Mouse (Mus musculus): ENCODE results near the gene Nek1.
"Not testable (repeated sequence)": the region's sequence is repeated elsewhere in the genome, so short reads cannot be mapped to it uniquely, and the experiment has no call there.

The Nek1 gene

DNA sequence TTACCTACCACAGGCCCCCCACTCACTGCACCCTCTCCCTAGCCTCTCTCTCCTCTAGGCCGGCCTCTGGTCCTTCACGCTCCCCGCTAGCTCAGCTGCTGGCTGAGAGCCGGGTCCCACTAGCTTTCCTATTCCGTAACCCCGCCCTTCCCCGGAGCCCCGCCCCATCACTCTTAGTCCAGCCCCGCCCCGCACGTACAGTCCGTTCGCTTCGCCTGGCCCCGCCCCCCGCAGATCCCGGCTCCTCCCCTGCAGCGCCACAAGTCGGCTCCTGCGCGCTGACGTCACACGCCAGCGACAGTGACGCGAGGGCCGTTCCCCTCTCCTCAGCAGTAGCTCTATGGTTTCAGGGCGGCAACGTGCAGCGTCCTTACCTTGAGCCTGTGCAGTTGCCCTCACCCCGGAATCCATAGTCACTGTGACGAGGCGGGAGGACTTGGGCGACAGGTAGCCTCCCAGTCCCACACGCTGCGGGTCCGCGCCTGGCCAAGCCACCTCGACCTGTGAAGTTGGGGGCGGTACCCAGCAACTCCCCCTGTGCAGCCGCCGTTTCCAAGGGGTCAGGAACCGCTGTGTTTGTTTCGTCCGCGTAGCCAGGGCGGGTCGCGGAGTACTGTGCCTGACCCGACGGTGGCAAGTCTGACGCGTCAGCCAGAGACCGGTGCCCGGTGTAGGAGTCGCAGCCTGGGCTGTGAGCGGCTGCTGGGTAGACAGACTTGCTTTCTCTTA, at the start of gene Nek1:
Gene Nek1, plus strand, starts transcription at position 286 of the 729 bp plus-strand sequence.
- DNase-seq, result peak; percentile 99 to 100

DNA sequence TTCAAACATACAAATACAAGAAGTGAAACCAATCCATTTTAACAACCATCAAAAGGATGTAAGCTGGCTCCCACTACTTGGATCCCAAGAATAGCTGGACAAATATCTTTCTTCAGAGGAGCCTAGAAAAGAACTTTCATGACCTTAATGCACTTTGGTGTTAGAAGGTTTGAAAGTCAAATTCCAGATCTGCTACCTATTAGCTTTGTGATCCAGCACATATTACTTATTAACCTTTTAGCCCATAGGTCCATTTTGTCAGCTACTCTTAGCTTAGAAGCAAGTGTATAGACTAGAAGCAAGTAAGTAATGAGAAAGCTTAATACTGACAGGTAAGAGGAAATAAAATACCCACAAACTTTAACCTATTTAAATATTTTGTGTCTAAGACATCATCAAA, 45.5 kb upstream of the Nek1 start:
- DNase-seq, result no peak

DNA sequence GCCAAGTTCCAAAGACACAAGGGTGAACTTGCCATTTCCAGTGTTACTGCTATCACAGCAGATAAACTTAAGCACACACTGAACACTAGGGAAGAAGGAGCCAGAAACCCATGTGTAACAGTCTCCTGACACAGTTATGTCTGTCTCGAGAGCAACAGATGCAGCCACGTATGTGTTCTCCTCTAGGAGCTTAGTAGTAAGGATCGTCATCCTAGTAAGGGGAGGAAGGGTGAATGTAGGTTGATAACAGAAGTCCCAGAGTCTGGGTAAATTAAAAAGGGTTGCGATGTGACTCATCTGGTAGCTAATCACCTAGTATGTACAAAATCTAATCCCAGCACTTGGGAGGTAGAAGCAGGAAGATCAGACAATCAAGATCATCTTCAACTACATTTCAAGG, 43.1 kb upstream of the Nek1 start:
- DNase-seq, result no peak

DNA sequence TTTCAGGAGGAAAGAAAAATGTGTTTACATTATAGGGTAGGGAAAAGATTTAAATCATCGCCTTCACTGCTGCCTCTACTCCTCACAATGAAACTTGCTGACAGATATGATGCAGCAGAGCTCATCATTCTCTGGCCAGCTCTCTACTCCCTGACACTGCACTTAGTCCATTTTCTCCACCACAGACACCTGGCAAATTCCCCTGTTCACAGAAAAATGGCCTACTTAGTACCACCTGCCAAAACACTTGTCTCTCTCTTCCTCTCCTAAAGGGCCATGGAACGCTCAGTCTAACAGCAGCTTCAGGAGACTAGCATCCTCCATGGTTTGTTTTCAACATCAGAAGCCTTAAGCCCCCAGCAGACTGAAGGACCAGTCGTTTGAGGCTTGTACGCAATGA, 41.7 kb upstream of the Nek1 start:
- no peak for DNase-seq

DNA sequence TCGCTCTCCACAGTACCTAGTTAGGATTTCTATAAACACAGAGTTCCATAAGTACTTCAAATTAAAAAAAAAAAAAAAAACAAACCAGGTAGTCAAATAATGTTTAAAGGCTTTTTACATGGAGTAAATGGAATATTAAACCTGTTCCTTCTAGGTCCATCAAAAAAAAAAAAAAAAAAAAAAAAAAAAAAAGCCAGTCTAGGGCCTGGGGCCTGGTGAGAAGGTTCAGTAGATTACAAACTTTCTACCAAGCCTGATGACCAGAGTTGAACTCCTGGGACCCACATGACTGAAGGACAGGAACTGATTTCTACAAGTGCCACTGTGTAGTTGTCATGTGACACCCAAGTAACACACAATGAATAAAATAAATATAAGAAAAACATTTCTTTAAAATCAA, 41.2 kb upstream of the Nek1 start:
- no peak for DNase-seq

DNA sequence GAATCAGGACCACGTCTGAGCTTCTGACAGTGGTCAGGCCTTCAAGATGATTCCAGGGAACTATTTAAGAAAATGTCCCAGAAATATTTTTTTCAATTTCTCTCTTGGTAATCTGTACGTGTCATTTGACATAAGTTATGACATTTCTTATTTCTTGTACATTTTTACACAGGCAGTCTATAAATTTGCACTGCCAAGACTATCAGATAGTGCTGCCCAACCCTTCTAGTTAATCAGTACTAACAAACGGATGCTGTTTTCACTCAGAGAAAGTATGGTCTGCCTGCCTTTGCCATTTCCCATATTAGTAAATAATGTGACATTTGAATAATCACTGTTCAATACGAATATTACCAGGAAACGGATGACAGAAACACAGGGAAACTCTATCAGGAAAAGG, 40.2 kb upstream of the Nek1 start:
- DNase-seq, result no peak

DNA sequence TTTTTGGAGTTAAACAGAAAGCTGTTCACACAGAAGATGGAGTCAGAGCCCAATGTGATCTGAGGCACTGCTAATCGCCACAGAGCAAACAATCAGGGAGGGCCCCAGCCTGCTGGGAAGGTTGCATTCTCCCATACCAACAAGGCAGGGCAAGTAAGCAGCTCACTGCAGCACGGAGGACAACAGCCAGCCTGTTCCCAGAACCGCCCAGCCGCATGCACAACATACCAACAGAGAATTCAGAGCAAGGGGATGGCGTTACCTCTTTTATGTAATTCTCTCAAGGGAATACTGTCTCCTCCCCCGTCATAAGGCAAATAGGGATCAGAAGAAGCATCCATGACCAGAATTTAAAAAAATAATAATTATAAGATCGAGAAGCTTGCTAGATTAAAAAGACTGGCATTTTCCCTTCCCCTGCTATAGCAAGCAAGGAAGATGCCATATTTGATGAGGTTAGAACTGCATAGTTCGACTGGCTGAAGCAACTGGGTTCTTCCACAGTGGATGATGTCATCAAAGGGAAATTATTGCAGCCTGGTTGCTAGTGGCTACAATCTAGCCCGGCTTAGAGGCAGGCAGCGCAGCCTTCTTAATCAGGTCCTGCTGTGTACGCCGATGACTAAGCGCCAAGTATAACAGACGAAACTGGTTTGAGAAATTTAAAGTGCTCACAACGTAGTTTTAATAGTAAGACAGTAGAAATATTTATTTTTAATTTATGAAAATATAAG, 38.5 kb upstream of the Nek1 start:
- peak; percentile 53 to 69 for DNase-seq

DNA sequence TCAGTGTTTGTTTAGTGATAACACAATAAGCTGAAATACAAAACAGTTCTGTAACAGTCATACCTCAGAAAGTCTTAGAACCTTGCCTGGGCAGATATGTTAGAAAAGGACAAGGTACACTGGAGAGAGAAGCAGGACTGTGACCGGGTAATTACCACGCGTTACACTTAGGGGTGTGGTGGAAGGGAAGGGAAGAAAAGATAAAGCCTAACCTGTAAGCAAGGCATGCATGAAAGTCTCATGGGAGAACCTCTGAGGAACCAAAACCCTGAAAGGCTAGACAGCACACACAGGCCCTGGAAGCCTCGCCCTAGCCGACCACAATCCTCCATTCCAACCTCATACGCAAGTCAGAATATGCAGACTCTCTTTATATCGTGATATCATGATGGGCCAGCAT, 36.1 kb upstream of the Nek1 start:
- no peak for DNase-seq

DNA sequence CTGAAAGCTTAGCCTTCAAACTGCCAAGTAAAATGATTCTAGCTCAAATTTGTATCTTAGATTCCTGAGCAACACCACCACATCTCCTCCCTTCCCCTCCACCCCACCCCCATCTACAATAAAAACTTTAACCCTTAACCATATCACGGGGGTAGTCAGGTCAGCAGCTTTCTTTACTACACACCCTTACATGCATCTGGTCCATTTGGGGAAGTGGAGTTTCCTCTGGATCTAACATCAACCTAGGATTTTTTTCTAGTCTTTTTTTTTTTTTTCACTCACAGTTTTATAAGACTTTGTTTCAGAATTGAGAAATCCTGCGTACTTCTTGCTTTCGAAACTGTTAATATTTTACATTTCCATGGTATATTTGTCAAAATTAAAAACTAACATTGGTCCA, 30.2 kb upstream of the Nek1 start:
- no peak for DNase-seq

DNA sequence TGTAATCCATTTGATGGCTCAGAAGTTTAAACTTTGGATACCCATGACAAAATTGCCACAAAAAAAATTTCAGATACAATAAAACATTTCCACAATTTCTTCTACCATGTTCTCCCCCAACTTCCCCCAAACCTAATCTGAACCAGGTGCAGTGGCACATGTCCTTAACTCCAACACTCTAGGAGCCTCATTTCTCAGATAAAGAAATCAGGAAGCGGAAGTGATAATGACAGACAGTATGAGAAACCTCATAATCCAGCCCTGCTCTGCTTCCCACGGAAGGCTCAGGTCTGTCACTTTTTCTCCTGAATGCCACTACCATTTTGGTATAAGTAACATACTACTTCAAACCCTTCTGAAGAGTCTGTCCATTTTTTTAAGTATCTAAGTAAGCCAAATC, 29.1 kb upstream of the Nek1 start:
- no peak for DNase-seq

DNA sequence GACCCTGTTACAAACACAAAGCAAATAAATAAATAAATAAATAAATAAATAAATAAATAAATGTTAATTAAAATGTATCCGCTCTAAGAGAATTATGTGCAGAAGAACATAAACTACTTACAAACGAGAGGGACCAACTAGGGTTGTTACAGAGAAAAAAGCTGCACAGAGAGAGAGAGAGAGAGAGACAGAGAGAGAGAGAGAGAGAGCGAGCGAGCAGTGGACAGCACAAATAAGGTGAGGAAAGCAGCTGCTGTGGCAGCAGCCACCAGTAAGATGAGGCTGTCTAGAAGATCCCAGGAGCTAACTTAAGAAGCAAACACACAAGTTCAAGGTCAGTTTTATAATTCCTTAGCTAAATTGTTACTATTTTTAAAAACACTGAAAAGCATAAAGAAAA, 28.5 kb upstream of the Nek1 start:
- DNase-seq, result no peak

DNA sequence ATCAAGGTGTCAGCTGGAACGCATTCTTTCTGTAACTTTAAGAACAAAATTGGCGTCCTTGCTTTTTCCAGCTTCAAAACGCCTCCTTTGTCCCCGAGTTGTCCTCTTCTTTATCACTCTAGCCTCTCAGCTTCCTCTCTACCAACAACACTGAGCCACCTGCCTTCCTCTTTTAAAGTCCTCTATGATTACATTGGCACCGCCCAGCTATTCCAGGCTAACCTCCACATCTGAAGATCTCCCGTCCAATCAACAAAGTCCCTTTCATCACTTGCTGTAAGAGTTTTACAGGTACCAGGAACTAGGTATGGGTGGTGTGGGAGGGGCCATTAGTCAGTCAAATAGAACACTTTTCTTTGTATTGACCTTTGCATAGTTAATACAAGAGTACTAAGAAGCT, 27.7 kb upstream of the Nek1 start:
- no peak for DNase-seq

DNA sequence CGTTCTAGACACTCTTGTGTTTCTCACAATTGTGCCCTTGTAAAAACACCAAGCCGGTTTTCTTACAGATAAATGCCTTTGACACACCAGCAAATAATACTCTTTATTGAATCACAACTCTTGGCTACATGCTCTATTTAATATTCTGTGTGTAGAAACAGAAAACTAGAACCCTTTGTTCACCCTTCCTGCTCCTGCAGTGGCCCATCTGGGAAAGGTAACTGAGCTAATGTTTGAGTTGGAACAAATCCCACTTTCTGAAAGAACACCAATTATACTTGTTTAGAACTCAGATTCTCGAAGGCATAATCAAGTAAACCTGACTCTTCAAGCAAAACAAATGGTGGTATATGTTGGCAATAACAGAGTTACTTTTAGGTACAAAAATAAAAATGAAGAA, 27.3 kb upstream of the Nek1 start:
- no peak for DNase-seq

DNA sequence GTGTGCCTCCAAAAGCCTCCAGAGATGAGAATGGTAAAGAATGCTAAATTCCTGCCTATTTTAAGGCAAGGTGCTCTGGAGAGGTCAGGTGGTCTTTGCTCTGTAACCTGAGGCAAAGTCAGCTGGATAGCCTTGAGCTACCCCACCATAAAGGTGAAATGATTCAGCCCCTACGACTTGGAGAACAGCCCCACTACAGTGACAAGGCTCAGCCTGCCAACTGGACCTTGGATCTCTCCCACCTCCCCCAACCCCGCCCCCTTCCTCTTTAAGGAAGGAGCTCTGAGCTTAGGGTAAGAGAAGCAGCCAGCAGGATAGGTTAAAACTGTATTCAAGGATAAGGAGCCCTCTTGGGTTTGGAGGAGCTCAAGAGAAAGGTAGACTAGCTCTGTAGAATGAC, 23.9 kb upstream of the Nek1 start:
- DNase-seq, result peak in 1 of 2 experiments; percentile 40

DNA sequence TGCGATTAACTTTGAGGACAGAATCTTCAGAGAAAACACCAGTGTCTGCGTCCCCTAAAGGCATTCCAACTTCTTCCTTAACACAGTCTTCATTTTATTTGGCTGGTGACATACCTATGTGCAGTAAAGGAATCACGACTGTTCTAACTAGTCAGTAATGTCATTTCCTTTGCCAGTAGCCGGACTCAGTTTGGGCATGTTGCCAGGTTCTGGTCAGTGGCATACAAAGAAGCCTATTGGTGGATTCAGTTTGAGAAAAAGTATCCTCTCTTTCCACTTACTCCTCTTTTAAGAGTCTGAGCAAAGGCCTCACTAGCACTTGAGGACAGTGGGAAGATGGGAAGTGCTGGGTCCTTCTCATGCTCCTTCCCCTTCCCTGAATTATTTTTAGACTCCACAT, 21.2 kb upstream of the Nek1 start:
- peak; percentile 55 to 76 for DNase-seq

DNA sequence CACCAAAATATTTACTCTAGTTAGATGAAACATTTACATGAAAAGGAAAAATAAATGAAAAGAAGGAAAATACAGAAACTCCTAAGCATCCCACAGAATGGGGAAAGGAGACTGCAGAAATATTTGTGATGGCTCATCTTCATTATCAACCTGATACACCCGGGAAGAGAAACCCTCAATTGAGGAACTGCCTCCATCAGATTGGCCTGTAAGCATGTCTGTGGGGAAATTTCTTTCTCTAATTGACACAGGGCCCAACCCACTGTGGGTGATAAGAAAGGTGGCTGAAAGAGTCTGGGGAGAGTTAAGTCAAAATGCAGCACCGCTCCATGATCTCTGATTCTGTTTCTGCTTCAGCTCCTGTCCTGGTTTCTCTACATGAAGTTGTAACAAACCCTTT, 19.5 kb upstream of the Nek1 start:
- DNase-seq, result no peak

DNA sequence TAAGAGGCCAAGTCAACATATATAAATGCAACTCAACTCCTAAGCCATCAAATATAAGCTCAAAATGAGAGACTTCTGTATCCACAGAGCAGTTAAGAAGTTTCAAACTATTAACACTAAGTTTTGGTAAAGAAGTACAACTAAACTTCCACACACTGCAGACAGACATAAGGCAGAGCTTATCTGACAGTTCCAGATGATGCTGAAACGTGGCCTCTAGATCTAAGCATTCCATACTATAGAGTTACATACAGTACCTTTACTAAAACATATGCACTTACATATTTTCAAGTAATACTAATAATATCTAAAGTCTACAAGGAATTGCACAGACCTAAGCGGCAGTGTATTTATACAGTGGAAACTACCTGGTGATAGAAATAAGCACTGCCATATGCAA, 18.2 kb upstream of the Nek1 start:
- no peak for DNase-seq

DNA sequence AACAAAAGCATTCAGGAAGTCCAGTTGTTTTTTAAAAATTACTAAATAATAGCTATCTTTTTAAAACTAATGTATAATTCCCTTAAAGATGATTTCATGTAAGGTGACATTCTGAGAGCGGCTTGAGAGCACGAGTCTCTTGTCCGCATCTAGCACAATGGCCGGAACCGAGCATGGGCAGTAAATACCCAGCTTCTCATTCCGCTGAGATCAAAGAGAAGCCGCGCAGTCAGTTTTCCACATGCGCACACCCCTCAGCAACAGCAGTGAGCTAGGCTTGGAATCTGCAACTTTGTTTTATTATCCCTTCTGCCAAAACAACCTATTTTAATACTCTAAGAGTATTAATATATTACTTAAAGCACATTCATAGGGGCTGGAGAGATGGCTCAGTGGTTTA, 16.2 kb upstream of the Nek1 start:
- DNase-seq, result no peak

DNA sequence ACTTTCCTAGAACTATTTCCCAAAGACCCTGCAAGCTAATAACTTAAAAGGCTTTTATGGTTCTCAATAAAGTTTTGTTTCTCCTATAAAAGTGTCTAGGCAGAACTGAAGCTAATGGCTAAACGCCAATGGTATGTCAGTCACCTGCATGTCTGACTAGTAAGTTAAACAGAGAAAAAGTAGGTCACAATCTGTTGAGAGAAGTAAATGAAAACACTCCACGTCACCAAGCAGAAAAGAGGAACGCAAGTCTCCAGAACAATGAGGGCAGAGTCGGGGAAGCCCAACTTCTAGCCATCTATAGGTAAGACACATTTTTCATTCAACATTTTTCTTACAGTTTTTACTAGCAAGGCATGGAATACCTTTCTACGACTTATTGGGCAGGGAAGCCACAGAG, 14.5 kb upstream of the Nek1 start:
- no peak for DNase-seq

DNA sequence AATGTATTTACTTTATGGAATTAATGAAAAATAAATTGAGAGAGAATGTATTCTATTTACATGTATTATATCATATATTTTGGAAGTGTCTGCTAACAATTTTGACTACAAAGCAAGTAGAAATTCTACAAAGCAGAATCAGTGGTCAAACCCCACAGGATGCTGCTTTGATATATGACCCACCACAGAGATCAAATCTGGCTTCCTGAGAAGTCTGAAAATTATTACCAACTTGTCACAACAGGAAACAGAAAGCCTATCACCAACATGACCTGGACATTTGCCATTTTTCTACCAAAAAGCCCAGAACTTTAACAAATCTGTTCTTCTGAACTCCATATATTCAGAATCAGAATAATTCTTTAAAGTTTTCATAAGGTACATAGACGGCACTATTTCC, 11.6 kb upstream of the Nek1 start:
- no peak for DNase-seq

DNA sequence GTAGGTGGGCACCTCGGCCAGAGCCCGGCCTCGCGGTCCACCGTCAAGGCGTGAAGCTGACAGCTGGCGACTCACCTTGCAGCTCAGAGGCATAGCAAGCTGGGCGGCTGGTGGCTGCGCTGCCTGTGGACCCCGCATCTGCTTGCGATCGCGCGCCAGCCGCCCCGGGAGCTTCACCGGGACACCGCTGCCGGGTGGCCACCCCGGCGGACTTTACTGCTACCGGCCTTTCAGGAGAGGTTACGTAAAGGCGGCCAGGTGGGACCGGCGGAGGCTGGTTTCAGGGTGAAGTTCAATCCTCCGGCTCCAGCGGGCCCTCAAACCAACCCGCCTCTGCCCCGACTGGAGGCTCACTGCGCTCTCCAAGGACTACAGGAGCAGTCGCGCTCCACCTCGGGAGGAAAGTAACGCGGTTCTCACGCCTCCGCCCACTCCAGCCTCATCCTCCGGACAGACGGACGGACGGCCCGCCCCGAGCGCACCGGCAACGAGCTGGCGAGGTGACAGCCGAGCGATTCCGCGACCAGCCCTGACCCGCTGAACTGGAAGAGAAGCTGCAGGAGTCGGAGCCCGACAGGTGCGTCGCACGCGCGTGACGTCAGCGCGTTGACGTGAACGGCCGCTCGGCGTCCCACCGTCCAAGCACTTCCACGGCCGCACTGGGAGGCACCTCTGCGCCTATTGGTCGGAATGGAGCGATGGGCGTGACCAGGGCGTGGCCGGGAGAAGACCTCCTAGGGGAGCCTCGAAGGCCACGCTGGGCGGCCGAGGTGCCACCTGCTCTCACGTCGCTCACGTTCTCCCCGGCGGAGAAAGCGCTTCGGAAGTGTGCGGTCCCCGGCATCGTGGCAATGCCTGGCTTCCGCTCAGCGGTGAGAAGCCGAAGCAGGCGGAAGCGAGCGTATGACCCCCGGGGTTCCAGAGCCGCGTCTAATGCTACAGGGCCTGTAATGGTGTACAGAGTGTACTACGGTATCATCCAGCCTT, 10.0 kb upstream of the Nek1 start, which contains the start of gene Clcn3:
Gene Clcn3, minus strand, starts transcription at position 600 of the 987 bp plus-strand sequence.
- peak; percentile 98 to 99 for DNase-seq

DNA sequence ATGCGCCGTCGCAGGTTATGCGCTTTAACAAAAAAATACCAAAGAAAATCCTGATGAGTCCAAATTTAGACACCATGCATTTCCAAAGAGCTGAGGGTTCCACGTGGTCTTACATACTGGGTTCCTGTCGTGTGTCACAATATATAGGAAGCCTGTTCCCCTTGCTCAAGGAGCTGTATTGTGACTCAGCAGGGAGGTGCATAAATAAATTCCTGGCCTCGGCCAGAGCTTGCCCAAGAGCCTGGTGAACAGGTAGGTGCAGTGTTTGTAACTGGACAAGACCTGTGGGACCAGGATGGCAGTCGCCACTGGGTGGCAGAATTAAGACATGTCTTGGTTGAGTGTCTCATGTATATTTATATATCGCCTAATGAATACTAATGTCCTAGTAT, 9.3 kb upstream of the Nek1 start:
- peak; percentile 84 to 85 for DNase-seq

DNA sequence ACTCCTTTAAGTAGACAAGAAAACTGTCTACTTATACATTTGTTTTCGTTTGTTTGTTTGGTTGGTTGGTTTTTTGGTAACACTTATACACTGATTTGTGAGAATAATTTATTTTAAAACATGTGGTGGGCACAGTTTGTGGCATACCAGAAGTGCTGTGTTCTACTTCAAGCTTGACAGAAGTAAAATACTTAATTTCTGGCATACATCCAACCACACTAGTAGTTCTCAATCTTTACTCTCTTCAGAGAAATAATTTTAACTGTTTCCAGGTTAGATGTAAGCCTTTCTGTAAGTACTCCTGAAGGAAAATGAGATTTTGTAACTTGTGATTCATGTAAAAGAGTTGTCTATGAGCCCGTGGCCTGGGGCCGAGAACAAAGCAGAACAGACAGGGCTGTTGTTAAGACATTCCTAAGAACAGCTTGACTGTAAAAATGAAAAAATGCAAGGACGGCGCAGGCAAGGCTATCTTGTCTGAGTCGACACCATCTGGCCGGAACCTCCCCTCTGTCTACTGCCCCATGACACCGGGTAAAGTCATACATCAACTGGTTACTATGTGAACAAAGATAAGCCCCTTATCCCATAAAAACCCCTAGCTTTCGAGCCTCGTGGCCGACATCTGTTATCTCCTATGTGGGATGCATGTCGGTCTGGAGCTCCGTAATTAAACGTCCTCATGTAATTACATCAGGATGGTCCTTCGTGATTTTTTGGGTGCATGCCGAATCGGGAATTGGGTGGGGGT, 8.6 kb upstream of the Nek1 start:
- DNase-seq, result not testable (repeated sequence)

Data from kidney, postnatal 36 days (tissue).